Mouse (Mus musculus) right cerebral cortex, postnatal 10 days (tissue): ENCODE results near the gene Usp47.

Source experiments
- DNase-seq, 2 experiments: peaks; one replicate each; pipeline ENCODE4 v3.0.0; 2021; ENCODE audit warnings: low spot score in 2 of 2

Gene Usp47

GRCm38 (mm10) chr7:112023150-112023600 lies at the start of gene Usp47:
TSS of gene Usp47 (plus strand) at chr7:112023504.
- peak; percentile 91 to 93 for DNase-seq

GRCm38 (mm10) chr7:111976401-111976800 lies 46.9 kb upstream of the Usp47 start:
- no peak for DNase-seq

DNA sequence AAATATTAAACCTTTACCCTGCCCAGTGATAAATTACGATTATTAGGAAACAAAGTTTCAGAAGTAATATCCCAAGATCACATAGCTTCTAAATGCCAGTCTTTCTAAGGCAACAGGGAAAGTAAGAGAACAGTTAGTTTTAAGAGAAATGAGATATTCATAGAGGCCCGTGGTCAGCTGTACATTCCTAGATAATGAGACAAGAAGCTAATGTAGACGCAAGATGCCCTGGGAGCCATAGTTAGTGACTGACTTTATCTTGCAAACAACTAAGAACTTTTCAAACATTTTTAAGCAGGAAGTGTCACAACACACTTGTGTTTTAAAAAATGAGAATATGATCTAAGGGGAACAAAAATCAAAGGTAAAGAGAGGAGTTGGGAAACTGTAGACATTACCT lies 45.4 kb upstream of the Usp47 start:
- no peak for DNase-seq

GRCm38 (mm10) chr7:111982296-111982695 lies 41.0 kb upstream of the Usp47 start:
- DNase-seq = no peak

DNA sequence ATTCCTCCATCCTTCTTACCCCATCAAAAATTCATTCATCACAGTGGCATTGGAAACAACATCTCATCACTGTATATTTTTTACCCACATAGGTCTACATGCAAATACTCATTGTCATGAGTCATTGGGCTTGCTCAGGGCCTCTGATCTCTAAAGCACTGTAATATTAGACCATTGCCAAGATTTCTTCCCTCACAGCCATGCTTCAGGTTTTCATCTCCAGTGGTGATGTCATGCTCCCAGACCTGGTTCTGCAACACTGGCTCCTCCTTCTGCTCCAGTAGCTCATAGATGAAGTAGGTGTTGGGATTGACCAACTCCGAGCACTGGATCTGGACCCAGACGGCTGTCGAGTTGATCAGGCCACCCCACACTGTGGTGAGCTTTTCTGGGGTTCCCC lies 38.8 kb upstream of the Usp47 start:
- no peak for DNase-seq

- no peak for DNase-seq
These were observed 38.0 kb upstream of the Usp47 start for GRCm38 (mm10) chr7:111985266-111985665.

GRCm38 (mm10) chr7:111986906-111987305 lies 36.4 kb upstream of the Usp47 start:
- no peak for DNase-seq

DNA sequence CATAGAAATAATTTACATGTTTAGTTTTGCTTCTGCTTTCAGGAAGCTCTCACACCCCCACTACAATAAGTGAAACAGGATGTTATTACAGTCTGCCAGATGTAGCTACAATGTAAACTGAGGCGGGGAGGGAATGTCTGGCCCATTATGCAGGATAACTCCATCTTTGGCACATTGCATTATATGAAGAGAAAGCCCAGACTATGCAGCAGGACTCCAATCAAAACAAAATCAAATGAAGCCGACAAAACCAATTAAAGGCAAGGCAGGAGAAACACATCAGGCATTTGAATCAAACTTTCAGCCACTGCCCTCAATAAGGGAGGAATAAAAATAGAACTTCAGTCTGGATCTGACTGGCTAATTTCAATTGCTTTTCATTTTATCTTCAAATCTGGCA lies 25.9 kb upstream of the Usp47 start:
- no peak for DNase-seq

- no peak for DNase-seq
These were observed 24.8 kb upstream of the Usp47 start for GRCm38 (mm10) chr7:111998446-111999004.

DNA sequence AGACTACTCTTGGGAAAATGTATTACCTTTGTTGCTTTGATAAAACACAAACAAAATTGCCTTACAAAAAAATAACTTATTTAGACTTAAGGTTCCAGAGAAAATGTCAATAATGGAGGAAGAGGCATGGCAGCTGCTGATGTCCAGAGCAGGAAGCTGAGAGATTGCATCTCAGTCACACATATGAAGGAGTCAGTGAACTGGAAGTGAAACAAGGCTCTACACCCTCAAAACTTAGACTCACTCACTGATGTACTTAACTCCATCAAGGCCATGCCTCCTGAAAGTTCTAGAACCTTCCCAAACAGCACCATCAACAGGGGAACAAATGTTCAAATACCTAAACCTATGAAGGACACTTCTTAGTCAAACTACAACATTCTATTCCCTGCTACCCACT lies 23.9 kb upstream of the Usp47 start:
- DNase-seq = no peak

- DNase-seq = no peak
These were observed 23.1 kb upstream of the Usp47 start for GRCm38 (mm10) chr7:112000166-112000565.

GRCm38 (mm10) chr7:112010511-112010910 lies 12.8 kb upstream of the Usp47 start:
- no peak for DNase-seq

GRCm38 (mm10) chr7:112010976-112011375 lies 12.3 kb upstream of the Usp47 start:
- DNase-seq = no peak

GRCm38 (mm10) chr7:112012102-112012501 lies 11.2 kb upstream of the Usp47 start:
- peak; percentile 61 to 62 for DNase-seq

DNA sequence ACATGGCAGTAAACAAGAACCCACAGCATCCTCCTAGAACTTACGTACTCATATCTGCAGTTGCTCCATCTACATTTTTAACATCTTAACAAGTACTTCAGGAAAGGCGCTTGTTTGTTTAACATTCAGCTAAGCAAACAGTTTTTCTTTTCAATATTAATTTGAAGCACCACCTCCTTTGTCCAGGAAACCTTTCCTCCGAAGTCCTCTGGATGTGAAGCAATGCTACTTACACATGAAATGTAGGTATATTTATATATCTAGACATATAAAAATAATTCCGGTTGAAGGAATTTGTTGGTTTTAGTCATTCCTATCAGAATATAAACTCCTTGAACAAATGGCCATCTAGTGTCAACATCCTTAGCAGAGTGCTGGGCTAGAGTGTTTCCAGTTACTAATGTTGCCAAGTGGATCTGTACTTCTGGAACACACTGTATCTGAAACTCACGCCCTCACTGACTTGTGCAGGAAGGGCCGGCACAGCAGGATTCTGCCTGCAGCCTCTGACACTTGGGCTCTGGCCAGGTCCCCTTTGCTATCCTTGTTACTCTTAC lies 10.6 kb upstream of the Usp47 start:
- no peak for DNase-seq

DNA sequence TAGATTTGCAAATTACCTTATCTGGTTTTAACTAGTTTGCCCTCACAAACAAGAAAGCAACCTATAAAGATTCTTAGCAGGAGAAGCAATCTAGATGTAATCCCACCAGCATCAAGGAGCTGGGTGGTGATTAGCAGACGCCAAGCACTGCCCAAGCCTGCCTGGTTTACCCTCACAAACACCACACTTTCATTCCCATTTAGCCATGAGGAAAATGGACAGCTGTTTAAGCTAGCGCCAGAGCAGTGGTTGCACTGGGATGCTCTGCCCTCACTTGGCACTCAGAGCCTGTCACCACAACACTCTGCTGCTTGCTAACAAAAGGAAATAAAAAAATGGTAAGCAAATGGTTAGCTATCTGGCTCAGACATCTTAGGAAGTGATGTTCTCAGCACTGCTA lies 9.2 kb upstream of the Usp47 start:
- DNase-seq = no peak

DNA sequence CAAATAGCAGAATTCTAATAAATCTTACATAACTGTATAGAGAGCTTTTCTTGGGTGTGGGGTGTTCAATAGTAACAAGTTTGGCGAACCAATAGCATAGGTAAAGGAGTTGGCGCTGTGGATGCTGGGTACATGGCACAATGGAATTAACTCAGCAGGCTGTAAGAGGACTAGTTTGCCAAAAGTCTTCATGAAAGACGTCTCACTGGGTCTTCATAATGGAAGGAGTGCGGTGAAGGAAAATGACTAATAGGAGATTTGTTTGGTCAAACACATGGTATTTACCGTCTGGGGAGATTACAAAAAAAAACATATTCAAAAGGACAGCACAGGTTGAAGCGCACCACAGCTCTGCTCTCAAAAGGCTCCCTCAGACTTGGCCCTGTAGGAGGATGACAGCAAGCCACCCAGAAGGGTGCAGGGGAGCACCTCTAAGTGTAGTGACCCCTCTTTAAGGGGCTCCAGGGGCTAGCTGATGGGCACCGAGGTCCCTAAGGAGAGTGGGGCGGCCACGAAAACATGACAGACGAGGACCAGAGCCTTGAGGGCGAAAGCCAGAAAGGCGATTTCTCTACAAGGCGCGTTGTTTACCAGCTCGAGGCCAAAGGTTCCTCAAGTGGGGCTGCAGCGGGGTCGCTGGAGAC lies 676 bp upstream of the Usp47 start:
- no peak for DNase-seq

GRCm38 (mm10) chr7:112023601-112024445 lies 519 bp downstream of the Usp47 start:
- no peak for DNase-seq

GRCm38 (mm10) chr7:112024446-112024730 lies 1.1 kb downstream of the Usp47 start:
- DNase-seq = no peak

GRCm38 (mm10) chr7:112024856-112025255 lies 1.6 kb downstream of the Usp47 start:
- DNase-seq = no peak

- no peak for DNase-seq
These were observed 7.3 kb downstream of the Usp47 start for GRCm38 (mm10) chr7:112030594-112030993.

DNA sequence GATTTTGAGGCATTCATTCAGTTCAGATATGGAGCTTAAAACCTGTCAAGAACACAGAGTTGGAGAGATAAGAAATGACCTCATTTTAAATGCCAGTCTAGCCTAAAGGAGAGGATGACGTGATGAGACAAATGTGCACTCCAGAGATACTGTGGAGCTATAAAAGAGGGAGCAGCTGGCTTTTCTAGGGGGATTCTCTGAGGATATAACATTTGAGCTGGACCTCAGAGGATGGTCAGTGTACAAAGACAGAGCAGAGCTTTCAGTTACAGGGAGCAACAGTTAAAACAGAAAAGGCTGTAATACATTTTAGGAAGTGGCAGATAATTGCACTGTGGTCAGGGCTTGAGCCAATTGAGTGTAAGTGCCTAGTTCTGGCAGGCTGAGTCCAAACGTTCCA lies 12.5 kb downstream of the Usp47 start:
- no peak for DNase-seq

DNA sequence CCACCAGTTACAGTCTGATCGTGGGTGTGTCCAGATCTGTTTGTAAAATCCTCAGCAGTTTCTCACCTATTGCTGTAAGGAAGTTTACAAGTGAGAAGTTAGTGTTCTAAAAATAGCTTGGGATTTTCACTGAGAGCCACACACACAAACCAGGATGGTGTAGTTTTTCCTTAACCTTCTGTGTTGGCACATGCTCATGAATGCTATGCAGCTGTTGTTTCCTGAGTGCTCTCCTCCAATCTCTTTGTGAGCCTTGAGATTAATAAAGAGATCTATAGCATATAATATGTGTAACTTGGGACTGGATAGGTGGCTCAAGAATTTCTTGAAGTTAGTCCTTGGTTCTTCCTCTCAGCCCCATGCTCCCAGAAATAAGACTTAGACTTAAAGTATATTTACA lies 13.3 kb downstream of the Usp47 start:
- DNase-seq = no peak
